Mouse (Mus musculus) lung, adult 18-20 months (tissue): Measurements from ENCODE around the gene Oxct2b.
"Not testable (repeated sequence)": the region's sequence is repeated elsewhere in the genome, so short reads cannot be mapped to it uniquely, and the experiment has no call there.

Source experiments
- DNase-seq, 2 experiments: peaks; one replicate each; pipeline ENCODE4 v3.0.0; 2022; ENCODE audit warnings: mixed read lengths in 2 of 2

The Oxct2b gene

DNA sequence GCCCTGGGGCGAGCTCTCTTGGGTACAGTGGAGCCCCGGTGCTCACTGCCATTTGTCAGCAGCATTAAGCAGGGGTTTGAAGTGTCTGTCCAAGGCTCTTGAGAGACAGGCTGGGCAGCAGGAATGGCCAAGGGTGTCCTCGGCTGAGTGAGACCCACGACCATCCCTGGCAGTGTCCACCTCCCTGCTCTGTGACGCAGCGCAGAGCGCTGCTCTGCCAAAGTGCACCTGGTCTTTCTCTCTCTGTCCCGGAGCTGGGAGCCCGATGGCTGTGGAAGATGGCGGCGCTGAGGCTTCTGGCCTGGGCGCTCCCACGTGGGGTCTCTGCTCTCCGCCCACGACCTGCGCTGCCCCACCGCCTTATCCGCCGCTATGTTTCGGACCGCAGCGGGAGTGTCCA lies at the start of gene Oxct2b:
Gene Oxct2b (plus strand): TSS at position 256 of the 400 bp plus-strand sequence.
- no peak for DNase-seq

DNA sequence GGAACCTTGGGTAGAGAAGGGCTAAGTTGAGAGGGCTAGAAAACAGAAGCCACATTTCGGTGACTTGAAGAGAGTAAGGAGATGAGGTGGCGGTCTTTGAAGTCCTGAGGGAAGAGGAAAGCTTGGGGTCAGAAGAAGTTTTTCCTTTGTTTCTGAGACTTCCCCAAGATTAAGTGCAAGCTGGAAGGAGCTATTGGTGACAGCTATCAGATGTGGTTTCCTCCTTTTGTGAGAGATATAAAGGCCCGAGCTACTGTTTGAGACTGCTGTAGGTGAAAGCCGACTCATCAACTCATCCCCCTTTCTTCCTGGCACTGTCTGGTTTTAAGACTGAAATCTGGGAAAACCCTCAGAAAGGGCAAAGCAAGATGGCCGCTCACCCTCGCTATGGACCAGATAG lies 47.4 kb upstream of the Oxct2b start:
- DNase-seq, result no peak

DNA sequence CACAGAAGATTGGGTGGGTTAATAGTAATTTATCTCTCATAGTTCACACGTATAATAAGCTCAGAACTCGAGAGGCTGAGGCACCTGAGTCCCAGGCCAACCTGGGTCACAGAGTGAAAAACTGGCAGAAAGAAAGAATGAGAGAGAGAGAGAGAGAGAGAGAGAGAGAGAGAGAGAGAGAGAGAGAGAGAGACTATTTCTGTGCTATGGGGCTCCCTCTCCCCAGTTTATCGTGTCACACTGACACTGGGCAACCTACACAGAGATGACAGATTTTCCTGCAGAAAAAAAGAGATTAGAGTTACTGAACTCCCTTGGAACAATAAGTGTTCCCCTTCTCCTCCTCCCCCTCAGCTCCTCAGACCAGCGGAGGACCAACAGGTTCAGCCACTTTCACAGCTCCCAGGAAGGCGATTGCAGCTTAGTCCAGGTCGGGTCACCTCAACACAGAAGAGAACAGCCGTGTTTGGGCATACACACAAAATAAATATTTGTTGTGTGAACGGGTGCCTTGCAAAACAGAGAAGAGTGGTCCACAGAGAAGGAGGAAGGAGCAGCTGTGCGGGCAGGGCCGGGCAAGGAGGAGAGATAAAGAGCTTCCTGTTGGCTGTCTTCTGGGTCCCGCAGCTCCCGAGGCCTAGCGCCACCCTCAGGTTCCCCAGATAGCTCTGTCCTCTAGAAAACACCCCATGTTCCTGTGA lies 44.6 kb upstream of the Oxct2b start:
- peak; percentile 84 to 88 for DNase-seq

DNA sequence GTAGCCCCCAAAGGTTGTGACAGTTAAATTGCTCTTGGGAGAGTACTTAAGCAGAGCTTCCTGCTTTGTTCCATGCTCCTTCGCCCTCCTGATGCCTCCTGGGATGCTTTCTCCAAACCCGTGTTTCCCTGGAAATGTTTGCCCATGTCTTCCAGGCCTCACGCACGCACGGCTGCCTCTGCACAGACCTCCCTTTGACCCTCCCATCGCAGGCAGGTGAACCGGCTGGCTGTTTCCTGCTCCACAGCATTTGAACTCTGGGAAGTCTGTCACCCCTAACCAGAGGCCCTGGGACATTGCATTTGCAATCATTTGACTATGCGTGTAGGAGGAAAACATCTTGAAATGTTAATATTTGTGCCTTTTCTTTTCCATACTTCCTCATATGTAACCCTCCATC lies 39.1 kb upstream of the Oxct2b start:
- no peak for DNase-seq

DNA sequence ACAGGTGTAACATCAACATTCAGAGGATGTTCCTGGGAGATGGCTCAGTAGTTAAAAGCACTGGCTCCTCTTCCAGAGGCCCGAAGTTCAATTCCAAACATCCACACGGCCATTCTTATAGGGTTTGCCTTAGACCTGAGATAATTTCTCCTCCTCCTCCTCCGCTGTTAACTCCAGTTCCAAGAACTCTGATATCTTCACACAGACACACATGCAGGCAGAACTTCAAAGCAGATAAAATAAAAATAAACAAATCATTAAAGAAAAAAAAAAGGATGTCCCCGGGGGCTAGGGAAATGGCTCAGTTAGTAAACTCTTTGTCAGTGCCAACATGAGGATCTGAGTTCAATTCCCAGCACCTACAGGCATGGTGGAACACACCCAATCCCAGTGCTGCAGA lies 37.8 kb upstream of the Oxct2b start:
- DNase-seq, result no peak

DNA sequence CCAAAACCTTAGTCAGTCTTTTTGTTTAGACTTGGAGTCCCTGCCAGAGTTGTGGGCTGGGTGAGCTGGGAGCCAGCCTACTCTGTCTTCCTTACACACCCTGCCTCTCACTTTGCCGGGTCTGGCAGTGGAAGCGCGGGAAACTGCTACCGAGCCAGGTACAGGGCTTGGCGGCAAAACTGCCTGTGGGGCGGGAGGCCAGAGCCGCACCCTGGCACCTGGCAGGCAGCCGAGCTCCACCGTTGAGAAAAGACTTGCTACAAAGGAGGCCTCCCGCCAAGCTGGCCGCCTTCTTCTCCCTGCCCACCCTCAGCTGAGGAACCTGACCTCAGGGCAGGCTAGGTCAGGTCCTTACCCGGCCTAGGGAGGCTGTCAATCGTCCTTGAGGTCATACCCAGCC lies 35.3 kb upstream of the Oxct2b start:
- DNase-seq, result peak; percentile 84 to 87

DNA sequence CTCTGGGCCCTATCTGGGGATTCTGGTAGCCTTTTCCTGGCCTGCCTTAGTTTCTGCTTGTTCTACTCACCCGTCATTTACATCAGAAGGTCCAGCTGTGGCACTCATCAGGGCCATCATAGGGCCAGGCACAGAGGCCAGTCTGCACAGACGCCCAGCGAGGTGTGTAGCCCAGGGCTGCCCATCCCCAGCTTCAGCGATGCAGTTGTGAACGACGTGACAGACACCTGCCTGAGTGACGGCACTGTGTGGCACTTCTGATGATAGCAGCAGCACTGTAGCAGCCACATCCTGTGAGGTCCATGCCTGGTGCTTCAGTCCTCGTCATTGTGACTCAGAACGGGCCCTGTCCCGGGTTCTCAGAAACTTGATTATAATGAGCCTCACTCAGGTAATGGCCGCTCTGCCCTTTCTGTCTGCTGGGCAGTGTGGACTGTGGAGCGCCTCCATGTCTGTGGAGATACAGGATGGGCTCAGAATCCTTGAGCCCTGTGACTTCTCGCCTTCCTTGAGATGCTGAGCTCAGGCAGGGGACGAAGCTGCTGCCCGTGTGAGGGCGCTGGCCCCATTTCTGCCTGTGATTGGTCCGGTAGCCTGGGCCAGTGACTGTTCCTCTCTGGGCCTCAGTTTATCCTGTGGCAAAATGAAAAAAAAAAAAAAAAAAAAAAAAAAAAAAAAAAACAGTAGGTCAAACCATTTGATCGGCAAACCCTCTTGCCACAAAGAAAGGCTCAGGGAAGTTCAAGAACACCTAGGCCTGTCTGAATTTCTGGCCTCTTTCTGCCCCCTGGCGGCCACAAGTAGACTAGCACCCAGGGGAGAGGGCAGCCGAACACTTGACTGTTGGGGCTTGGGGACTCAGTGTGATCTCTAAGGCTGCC lies 33.5 kb upstream of the Oxct2b start:
- peak; percentile 58 to 61 for DNase-seq

DNA sequence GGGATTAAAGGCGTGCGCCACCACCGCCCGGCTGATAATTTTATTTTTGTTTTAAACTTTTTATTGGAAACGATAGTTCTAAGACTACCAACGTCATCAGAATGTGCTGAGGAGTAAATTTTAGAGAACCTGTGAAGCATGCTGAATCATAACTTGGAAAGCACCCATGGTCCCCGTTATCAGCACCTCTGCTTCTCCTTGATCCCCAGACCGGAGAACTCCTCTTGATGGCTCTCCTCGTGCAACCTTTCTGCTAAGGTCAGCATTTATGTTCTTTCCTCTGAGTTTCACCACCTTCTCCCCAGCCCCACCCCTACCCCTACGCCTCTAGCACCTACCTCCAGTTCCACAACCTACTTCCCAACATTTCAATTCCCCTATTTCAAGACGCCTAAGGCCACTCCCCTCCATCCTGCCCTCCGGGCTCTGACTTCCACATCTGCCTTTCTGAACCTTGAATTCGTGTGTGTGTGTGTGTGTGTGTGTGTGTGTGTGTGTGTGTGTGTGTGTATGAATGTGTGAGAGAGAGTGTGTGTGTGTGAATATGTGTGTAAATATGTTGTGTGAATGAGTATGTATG lies 32.7 kb upstream of the Oxct2b start:
- no peak for DNase-seq

DNA sequence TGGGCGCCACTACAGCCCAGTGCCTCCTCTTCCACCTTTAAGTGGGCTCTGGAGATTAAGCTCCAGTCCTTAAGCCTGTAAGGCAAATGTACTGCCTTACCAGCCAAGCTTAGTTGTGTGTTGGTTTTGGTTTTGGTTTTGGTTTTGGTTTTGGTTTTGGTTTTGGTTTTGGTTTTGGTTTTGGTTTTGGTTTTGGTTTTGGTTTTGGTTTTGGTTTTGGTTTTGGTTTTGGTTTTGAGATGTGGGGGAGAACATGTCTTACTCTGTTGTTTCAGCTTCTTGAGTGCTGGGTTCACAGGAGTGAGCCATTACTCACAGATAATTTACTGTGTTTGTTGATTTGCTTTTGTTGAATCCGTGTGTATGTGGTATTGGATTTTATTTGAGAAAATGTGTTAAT lies 30.8 kb upstream of the Oxct2b start:
- no peak for DNase-seq

DNA sequence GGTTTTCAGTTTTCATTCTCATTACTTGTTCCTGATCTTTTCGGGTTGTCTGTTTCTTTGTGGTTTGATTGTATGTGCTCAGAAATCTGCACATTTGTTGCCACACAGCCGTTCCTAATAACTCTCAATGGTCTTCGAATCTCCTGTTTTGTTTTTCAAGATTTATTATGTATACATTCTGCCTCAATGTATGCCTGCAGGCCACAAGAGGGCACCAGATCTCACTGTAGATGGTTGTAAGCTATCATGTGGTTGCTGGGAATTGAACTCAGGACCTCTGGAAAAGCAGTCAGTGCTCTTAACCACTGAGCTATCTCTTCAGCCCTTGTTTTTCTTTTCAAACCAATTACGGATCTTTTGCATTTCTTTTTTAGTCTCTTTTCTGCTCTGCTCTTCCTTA lies 29.7 kb upstream of the Oxct2b start:
- DNase-seq, result no peak

DNA sequence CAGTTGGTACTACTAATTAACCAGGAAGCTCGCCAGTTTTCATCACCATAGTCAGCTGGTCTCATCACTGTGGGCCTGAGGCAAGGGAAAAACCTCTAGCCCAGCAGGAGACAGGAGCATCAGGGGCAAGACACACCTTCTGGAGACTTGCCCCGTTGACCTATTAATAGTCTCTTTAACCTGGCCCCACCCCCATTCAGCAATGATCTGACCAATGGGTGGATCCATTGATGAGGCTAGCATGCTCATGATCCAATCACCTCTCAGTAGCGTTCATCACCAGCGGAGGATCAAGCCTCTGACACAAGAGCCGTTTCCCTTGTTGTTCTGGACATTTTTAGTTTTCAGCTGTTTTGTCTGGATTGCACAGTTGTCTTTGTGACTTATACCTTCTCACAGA lies 23.4 kb upstream of the Oxct2b start:
- no peak for DNase-seq

DNA sequence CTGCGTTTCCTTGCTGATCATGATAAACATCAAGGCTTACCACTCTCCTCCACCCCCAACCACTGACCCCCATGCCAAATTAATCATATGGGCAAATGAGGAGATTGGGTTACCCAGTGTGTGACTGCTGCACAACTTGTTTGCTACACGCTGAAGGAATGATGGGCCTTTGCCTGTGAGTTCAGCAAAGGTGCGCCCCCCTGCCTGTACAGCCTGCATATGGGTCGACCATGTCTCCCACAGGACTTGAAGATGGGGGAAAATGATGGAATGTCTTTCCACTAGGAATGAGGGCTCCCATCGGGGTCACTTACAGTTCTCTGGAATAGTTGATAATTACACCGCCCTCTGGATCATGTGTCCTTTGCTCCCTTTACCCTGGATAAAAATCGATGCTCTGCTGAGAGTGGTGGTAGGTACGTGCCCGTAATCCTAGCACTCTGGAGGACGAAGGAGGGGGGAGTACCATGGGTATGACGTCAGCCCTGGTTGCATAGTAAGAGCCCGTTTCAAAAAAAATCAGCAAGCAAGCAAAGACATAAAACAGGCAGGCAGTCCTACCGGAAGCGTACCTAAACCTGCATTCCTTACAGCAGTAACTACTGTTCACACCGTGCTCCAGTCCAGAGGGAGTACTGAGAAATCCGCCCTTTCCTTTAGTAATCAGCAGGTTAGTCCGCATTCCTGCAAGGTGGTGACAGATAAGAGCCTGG lies 22.8 kb upstream of the Oxct2b start:
- peak in 1 of 2 experiments; percentile 40 for DNase-seq

DNA sequence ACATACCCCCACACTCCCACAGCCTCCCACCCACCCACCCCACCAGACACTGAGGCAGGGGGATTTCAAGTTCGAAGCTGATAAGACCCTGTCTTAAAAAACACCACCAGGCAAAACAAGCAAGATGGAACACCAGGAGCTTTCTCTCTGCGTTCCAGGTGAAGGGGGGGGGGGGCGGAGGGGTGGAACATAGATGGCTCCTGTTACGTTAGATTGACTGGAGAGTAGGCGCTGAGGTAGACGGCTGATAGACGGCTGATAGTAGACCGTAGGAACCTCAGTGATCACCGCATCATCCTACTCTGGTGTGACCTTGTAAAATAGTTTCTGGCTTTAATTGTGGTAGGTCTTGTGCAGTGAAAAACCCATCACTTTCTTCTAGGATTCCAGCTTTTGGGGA lies 22.2 kb upstream of the Oxct2b start:
- DNase-seq, result no peak

DNA sequence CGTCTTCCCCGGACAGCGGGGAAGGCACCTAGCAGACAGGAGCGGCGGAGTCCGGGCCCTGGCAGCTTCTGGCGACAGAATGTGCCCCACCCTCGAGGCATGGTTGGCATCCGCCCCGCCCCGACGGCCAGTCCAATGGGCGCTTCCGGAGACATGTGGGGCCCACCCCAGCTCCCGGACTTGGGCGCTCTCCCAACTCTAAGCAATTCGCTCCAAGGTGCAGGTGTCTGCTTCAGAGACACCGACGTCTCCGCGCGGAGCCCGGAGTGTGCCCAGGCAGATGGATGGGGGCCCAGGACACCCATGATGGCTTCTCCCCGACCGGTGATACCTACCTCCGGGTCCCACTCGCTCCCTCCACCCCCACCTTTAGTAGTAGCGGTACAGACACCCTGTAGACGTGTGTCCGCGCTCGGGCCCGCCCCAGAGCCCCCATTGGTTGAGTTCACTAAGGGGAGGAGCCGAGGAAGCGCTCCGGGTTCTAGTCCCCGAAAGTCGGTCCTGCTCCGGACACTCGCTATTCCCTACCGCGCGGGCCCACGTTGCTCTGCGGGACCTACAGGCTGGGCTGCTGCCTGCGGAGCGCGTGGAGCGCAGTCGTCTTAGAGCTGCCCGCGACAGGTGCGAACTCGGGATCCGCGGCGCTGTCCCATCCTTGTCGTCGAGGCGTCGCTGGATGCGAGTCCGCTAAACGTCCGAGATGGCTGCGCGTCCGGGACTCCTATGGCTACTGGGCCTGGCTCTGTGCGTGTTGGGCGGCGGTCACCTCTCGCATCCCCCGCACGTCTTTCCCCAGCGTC lies 11.2 kb upstream of the Oxct2b start, which contains the start of gene Bmp8b:
Gene Bmp8b (plus strand): TSS at position 515 of the 800 bp plus-strand sequence.
- peak; percentile 29 to 56 for DNase-seq

DNA sequence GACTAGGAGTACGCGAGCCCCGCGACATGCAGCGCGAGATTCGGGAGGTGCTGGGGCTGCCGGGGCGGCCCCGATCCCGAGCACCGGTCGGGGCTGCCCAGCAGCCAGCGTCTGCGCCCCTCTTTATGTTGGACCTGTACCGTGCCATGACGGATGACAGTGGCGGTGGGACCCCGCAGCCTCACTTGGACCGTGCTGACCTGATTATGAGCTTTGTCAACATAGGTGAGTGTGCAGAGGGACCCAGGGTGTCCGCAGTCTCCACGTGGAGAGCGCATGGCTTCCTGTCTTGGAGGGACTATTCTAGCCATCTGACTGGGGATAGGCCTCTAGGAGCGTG lies 10.6 kb upstream of the Oxct2b start:
- DNase-seq, result no peak

DNA sequence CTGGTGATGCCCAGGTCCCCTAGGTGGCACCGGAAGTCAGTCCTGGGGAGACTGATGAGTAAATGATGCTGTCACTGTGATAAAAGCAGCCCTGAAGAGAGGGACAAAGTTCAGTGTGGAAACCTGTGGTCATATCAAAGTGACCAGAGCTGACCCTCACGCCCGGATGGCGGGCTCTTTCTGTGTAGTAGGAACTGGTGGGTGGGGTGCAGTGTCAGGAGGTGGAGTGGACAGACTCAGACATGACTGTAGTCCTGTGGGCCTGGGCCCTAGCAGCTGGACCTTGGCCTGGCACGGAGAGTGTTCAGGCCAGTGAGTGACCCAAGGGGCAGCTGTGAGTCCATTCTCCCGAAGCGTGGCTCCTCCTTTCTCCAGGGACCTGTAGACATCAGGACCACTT lies 10.1 kb upstream of the Oxct2b start:
- DNase-seq, result not testable (repeated sequence)

DNA sequence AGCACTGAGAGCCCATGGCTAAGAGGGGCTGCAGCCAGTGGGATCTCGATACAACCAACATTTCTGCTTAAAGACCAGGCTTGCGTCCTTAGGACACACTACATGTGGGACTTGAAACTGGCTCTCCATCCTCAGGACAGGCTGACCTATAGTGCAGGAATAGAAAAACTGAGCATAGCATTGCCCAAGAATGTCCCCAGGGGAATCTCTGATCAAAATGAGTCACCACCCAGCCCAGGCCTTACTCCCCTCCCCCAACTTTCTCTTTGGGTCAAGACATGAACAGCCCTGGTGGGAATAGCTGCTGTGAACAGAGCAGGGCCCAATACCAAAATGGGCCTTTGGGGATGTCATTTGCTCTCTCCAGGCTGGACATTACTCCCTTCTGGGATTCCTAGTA lies 9.2 kb upstream of the Oxct2b start:
- DNase-seq, result no peak

DNA sequence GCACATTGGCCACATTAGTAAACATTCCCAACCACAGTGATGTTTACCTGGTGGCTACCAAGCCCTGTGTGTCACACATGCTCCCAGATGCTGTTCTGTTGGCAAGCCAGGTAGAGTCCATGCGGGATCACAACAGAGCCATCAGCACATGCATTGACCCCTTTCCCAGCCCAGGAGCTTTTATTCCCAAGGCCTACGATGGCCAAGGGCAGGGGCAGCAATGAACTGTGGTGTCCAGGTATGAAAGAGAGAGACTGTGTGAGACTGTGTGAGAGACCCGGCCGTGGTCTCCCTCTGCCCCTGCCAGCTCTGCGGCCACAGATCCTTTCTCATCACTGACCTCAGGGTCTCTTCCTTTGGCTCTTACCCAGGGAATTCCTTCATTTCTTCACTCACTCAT lies 8.0 kb upstream of the Oxct2b start:
- no peak for DNase-seq

DNA sequence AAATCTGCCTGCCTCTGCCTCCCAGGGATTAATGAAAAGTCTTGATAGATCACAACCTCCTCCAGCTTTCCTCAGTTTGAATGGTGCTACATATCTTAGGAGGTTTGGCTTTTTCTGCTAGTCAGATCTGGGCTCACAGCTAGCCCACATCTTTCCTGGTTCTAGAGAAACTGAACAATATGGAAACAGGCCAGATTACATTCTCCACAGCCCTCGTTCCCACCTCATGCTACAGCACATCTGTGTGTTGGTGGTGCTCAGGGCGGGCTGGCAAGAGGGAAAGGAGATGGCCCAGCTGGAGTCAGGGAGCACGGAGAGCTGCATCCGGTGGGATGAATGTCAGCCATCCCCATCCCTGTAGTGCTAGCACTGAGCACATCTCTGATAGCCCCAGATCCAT lies 5.3 kb upstream of the Oxct2b start:
- DNase-seq, result no peak

DNA sequence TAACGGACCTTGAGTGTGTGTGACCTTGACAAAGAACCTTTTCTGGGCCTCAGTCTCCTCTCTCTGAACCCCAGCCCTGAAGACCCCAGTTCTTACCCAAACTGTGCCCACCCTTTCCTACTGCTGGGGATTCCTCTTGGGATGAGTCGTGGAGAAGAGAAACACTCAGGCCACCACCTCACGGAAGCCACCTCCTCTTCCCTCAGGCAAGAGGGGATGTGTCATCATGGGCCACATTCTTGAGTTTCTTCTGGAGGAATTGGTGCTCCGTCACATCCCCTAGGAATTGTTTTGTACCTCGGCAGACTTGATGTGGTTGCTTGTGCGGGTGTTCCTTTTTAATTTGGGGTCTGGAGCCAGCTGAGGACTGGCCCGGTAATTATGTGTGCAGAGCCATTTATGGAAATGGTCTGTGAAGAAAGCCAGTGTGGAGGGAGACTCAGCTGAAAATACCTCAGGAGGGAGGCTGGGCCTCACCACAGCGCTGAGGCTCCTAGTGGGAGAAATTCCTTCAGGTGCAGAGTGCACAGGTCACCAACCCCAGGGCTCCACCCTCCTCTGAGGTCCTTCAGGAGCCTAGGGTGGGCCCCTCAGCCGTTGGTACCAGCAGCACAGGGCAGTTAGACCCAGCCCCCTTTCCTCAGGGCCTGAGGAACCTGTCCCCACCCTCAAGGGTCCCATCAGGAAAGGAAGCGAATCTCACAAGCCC lies 4.6 kb upstream of the Oxct2b start:
- DNase-seq, result not testable (repeated sequence)

DNA sequence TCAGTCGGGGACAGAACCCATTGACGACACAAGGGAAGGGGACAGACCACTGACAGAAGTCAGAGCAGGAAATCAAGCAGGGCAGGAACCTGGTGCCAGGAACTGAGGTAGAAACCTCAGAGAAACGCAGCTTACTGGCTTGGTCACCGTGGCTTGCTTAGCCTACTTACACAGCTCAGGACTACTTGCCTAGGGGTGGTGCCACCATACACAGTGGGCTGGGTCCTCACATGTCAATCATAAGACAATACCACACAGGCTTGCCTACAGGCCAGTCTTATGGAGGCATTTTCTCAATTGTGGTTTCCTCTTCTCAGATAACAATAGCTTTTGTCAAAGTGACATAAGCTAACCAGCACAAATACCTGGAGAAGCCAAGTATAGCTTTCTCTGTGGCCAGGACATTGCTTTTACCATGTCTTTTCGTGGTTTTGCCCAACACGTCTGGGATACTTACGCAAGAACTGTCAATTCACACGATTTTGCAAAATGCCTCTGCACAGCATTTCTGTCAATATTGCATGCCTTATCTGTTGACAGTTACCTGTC lies 3.8 kb upstream of the Oxct2b start:
- no peak for DNase-seq
